Mouse (Mus musculus) gastrocnemius, adult 2 months (tissue): ENCODE results near the gene Elp1. TPM values are rescaled to one million over a fixed set of nuclear protein-coding genes. Genes with fewer than 3 reads are reported as not detected.

Source experiments
- DNase-seq: peaks from one replicate; pipeline ENCODE4 v3.0.0; 2022
- H3K27ac ChIP-seq: fragments of 200-600 bp; 2 replicates; pipeline ENCODE4 v1.8.1; 2022; ENCODE audit warnings: mild to moderate bottlenecking
- H3K4me3 ChIP-seq: fragments of 200-600 bp; 2 replicates; pipeline ENCODE4 v1.8.1; 2022; ENCODE audit warnings: mild to moderate bottlenecking, moderate library complexity
- CTCF ChIP-seq: fragments of 200-600 bp; IDR thresholded peaks from 2 replicates; pipeline ENCODE4 v1.8.1; 2022; ENCODE audit warnings: antibody characterized with exemption, mild to moderate bottlenecking, moderate library complexity
- intact Hi-C: fragments of 180-260 bp; cut with DNase I; formaldehyde crosslinking; loops from one replicate; pipeline ENCODE4 v1.15.1; 2025
- long read RNA-seq, 2 experiments: library from polyadenylated mRNA; stranded (forward); transcript quantifications; one replicate each; pipeline ENCODE4 v2.0.0; 2021
- total RNA-seq, 2 experiments: library from RNA; stranded (reverse); gene quantifications; 2 replicates each; pipeline ENCODE4 v1.2.3; 2021

Gene Elp1
- 10 to 100 TPM; 21.2 to 27.4 TPM for total RNA-seq
- long read RNA-seq, experiment 1, full-length matches to known transcripts: 19 of 25 reads
- long read RNA-seq, experiment 1, partial matches to known transcripts: 3 of 25 reads
- long read RNA-seq, experiment 1, other reads (novel, unspliced or antisense): 3 of 25 reads
- long read RNA-seq, experiment 2, full-length matches to known transcripts: 30 of 37 reads
- long read RNA-seq, experiment 2, partial matches to known transcripts: 4 of 37 reads
- long read RNA-seq, experiment 2, other reads (novel, unspliced or antisense): 3 of 37 reads

- intact Hi-C loops: no loop called here
- DNase-seq: peak; percentile 96
- Histone ChIP-seq H3K4me3 (peak within 1 kb of the TSS; percentile 77), H3K27ac (peak within 1 kb of the TSS; percentile 94)
- no peak for TF ChIP-seq CTCF
Measured at GRCm38 (mm10) chr4:56801907-56802668, at the start of gene Elp1, which contains the start of gene Fam206a. Elp1 (minus strand) TSS chr4:56802331. Fam206a (plus strand) TSS chr4:56802345.

- intact Hi-C loops: no loop called here
- H3K27ac ChIP-seq: peak overlapping the region; percentile 46; the same call in 1 of the 2 replicates
- DNase-seq: no peak
- peak; percentile 40; the same call in 1 of the 2 replicates for TF ChIP-seq CTCF
- no peak overlapping the region for H3K4me3 ChIP-seq
Measured at GRCm38 (mm10) chr4:56850724-56851123, 48.6 kb upstream of the Elp1 start.

GRCm38 (mm10) chr4:56848044-56848443 lies 45.9 kb upstream of the Elp1 start:
- no peak for TF ChIP-seq CTCF
- no peak overlapping the region for H3K27ac ChIP-seq
- DNase-seq: no peak
- intact Hi-C loops: no loop called here
- H3K4me3 ChIP-seq: no peak overlapping the region

- no peak for TF ChIP-seq CTCF
- Histone ChIP-seq H3K27ac (no peak overlapping the region), H3K4me3 (no peak overlapping the region)
- DNase-seq: no peak
- intact Hi-C loops: no loop called here
Measured at GRCm38 (mm10) chr4:56847400-56847799, 45.3 kb upstream of the Elp1 start.

GRCm38 (mm10) chr4:56845896-56846533 lies 43.9 kb upstream of the Elp1 start:
- DNase-seq: no peak
- intact Hi-C loops: no loop called here

GRCm38 (mm10) chr4:56844911-56845310 lies 42.8 kb upstream of the Elp1 start:
- no peak for TF ChIP-seq CTCF
- intact Hi-C loops: no loop called here
- no peak for DNase-seq
- H3K4me3 ChIP-seq: no peak overlapping the region
- H3K27ac ChIP-seq: no peak overlapping the region

More at GRCm38 (mm10) chr4:56845896-56846533, 43.9 kb upstream of the Elp1 start:
- Histone ChIP-seq H3K4me3 (no peak overlapping the region), H3K27ac (no peak overlapping the region)
- TF ChIP-seq CTCF: no peak

- DNase-seq: no peak
- peak; percentile 26; the same call in 1 of the 2 replicates for TF ChIP-seq CTCF
- intact Hi-C loops: no loop called here
- Histone ChIP-seq H3K4me3 (no peak overlapping the region), H3K27ac (no peak overlapping the region)
Measured at GRCm38 (mm10) chr4:56843963-56844362, 41.8 kb upstream of the Elp1 start.

- Histone ChIP-seq H3K27ac (no peak overlapping the region), H3K4me3 (no peak overlapping the region)
- DNase-seq: no peak
- intact Hi-C loops: no loop called here
- TF ChIP-seq CTCF: no peak
Measured at GRCm38 (mm10) chr4:56842501-56842900, 40.4 kb upstream of the Elp1 start.

GRCm38 (mm10) chr4:56840297-56840696 lies 38.2 kb upstream of the Elp1 start:
- intact Hi-C loops: no loop called here
- TF ChIP-seq CTCF: no peak
- H3K27ac ChIP-seq: no peak overlapping the region
- H3K4me3 ChIP-seq: no peak overlapping the region
- DNase-seq: no peak

- Histone ChIP-seq H3K27ac (no peak overlapping the region), H3K4me3 (no peak overlapping the region)
- TF ChIP-seq CTCF: no peak
- no peak for DNase-seq
- intact Hi-C loops: no loop called here
Measured at GRCm38 (mm10) chr4:56837661-56838060, 35.5 kb upstream of the Elp1 start.

GRCm38 (mm10) chr4:56831998-56832397 lies 29.9 kb upstream of the Elp1 start:
- TF ChIP-seq CTCF: no peak
- Histone ChIP-seq H3K4me3 (no peak overlapping the region), H3K27ac (no peak overlapping the region)
- intact Hi-C loops: no loop called here
- DNase-seq: no peak

GRCm38 (mm10) chr4:56831013-56831609 lies 29.0 kb upstream of the Elp1 start:
- intact Hi-C loops: no loop called here
- DNase-seq: no peak
- Histone ChIP-seq H3K4me3 (no peak overlapping the region), H3K27ac (no peak overlapping the region)
- no peak for TF ChIP-seq CTCF
